Mouse (Mus musculus) cerebellum, postnatal 36 days (tissue): ENCODE data around the gene Prss34.

Experiments used
- DNase-seq, 2 experiments: peaks; one replicate each; pipeline ENCODE4 v3.0.0; 2021 to 2022; ENCODE audit warnings: mixed read lengths in 2 of 2

Gene Prss34

GRCm38 (mm10) chr17:25298094-25298493, at the start of gene Prss34:
TSS of gene Prss34 (plus strand) at chr17:25298394.
- no peak for DNase-seq

DNA sequence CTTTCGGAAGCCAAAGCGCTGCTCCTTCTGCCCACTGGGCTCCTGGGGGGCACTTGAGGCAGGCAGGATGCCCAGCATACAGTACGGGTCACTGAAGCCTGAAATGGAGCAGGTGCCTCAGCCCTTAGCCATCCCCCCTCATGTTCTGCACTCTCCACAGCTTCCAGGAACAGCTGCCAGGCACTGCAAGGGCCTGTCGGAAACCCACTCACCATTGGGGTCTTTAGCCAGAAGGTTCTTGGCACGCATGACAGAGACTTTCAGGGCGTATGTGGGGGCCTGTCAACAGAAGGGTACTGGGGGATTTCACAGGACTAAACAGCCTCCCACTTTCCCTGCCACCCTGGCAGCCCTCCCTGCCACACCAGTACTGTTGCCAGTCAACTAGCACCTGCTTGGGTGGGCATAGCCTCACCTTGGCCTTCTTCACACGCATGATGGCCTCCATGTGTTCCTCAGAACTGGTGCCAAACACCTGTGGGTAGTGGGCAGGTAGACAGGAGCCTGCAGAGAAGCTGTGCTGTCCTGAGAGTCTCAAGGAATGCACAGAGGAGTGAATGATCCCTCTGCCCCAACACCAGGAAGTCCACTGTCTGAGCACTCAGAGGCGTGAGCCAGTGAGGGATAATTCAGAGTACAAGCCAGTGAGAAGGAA, 47.9 kb upstream of the Prss34 start:
- DNase-seq: no peak

DNA sequence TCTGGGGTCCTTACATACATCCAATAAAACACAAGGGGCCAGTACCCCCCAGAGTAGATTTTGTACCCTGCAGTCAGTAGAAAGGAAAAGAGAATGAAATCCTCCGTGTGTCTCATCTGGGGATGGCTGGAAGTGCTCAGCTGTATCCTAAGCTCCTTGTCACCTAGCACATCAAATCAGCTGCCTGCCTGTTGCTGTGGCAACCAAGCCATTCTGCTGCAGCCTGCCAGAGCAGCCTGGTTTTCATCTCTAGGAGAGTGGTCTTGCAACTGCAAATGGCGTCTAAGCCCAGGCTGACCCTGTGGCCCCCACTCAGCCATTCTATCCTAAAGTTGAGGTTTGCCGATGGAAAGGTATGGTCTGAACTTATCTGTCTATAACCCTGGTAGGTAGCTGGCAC, 45.6 kb upstream of the Prss34 start:
- DNase-seq: no peak

DNA sequence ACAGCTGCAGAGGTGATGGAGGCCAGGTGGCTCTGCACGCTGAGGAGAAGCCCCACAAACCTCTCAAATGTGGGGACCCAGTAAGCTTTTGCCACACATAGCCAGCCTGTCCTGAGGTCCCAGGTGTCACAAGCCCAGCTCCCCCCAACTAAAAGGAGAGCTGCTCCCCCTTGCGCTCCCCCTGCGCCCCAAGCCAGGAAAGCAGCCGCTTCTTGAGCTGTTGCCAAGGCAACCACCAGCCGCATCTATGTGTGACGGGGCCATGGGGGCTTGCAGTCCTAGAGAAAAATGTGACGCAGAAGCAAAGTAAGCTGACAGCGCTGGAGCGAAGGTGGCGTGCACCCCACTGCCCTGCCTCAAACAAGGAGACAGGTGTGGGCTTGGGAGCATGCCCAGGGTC, 44.4 kb upstream of the Prss34 start:
- no peak for DNase-seq

DNA sequence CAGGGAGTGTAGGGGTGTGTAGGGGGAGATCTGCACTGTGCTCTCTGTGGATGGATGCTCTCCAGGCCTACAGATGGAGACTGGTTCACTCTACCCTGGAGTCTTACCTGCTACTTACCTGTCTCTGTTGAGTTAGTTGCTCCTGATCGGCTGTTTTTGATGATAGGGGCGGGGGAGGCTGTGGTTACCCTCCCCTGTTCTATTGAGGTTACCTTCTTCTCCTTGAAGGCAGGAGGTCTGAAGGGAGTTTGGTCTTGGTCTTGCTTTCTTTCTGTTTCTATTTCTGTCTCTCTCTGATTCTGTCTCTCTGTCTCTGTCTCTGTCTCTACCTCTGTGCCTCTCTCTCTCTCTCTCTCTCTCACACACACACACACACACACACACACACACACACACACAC, 43.1 kb upstream of the Prss34 start:
- no peak for DNase-seq

DNA sequence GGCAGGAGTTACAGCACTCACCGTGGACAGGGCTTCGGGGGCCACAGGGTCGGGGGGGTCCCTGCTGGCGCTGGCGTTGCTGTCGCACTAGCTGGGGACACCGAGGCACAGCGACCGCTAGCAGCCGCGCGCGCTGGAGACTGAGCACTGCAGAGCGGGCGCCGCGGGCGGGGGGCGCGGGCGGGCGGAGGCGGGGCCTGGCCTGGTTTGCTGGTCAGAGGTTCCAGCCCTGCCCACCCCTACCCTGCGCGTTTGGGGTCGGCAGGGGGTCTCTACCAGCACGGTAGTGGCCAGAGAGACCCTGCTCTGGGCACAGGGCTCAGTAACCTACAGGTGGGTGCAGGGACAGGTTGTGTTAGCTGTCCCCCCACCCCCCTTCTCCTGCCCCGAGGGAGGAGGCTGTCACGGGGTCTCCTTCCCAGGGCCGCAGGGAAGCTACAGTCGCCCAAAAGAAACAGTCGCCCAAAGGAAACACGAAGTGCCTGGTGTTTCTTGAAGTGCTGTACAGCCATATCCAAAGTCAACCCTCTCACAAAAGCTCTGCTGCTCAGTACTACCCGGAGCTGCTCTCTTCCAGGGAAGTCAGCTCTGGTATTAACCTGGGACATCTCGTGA, 41.9 kb upstream of the Prss34 start, which contains the start of gene Baiap3:
Baiap3 (minus strand) TSS at position 225 of the 615 bp plus-strand sequence.
- no peak for DNase-seq

DNA sequence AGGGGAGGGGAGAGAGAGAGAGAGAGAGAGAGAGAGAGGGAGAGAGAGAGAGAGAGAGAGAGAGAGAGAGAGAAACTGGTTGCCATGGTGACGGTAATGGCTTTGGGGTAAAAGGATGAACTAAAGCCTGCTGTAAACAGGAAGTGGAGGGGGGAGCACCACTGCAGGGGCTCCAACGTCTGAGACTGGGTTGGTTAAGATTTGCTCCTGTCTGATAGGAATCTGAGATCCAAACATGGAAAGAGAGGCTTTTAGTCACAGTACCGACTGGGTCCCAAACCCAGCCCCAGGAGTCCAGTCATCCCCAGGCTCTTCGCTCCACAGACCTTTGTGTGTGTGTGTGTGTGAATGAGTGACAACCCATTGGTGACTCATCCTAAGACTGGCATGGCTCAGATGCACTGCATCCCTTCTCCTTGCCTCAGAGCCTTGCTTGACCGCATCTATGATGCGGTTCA, 40.4 kb upstream of the Prss34 start:
- no peak for DNase-seq

DNA sequence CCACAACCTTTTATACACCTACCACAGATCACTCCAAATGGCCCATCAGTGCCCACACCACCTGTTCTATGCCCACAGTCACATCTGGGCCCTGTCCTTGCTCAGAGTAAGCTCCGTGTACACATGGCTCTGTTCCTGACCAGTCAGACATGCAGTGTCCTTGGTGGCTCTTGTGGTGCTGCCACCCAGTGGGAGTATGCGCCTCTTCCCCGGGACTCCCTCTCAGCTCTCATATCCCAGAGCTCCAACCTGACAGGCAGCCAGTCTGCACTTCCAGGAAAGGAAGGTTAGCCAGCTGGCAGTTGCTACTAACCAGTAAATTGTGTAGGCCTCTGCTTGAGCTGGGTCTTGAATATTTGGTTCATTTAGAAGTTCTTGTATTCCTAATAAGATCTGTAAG, 33.7 kb upstream of the Prss34 start:
- DNase-seq: peak; percentile 21 to 36

GRCm38 (mm10) chr17:25270795-25271335, 27.3 kb upstream of the Prss34 start:
- DNase-seq: no peak

- no peak for DNase-seq
Measured at GRCm38 (mm10) chr17:25272326-25272725, 25.9 kb upstream of the Prss34 start.

GRCm38 (mm10) chr17:25272951-25273705, 25.1 kb upstream of the Prss34 start:
- DNase-seq: peak in 1 of 2 experiments; percentile 83

DNA sequence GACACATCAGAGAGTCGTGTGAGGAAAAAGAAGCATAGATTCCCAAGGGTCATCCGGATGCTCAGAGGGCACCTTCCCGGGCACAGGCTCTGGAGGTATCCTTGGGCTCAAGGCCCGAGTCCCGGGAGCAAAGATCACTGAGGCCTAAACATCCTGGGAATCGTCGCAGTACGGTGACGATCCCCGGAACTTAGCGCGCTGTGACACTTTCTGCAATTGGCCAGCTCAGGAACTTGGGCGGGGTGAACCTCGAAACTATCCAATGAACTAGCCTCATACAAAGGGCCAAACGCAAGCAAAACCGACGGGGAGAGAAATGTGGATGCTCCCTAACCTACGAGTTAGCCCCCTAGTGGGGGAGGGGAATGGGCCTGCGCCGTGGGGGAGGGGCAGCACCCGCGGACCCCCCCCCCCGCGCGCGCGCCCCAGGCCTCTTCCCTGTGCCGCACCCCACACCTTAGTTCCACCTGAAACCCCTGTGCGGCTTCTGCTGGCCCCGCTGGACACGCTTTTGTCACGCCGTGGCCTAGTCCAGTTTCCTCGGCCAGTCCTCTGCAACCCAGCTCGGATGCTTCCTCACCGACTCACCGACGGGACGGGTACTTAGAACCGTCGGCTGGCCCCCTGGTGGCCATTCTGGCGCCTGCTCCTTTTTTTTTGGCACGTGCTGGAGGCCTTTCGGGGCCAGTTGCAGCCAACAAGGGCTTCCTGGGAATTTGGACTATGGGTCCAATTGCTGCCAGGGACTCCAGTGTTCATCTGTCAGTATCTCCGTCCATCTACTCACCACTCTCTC, 24.3 kb upstream of the Prss34 start:
- DNase-seq: peak; percentile 91 to 100

DNA sequence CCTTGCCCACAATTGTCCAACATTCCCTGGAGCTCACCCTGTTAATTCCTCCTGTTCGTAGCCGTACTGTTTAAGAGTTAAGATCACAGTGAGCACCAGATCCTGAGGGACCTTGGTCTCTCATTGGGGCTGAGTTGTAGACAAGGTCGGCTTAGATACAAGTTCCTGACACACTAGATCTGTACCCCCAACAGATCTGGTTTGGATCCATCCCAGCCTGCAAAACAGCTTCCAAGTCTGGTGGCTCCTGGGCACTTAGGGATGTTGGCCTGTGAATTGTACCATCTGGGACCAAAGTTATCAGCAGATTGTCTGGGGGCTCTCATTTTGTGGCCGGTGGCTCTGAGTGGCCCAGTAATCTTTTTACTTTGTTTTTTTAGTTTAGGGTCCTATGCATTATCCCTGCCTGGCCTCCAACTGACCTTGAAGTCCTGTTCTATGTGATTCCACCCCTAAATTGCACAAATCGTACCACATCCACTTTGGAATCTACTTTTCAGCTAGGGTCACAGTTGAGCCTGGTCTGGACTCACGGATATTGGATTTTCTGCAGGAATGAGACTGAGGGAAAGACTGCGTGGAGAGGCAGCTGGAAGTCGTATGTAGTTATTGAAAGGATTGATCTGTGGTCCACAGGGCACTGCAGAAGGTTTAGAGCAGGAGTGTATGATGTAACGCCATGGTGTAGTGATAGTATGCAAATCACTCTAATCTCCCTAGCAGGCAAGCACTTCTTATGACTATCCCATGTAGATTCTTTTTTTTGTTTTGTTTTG, 23.4 kb upstream of the Prss34 start, which contains the start of gene Ube2i:
Ube2i (minus strand) TSS at position 52 of the 776 bp plus-strand sequence.
- no peak for DNase-seq

DNA sequence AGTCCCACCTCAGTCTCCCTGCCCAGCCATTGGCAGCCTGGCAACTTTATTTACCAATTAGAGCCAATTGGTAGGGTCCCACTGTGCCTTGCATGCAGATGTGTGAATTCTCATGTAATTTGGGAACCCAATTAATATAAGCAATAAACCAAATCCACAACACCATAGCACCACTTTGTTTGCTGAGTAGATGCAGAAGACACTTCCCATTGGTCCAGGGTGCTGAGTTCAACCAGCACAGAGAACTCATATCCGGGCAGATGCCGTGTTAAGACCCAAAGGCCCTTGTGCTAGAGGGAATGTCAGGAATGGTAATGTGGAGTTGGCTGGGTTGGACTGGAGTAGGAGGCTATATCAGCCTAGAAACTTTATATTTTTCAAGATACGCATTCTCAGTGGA, 22.4 kb upstream of the Prss34 start:
- DNase-seq: no peak

GRCm38 (mm10) chr17:25282133-25282532, 16.1 kb upstream of the Prss34 start:
- DNase-seq: peak in 1 of 2 experiments; percentile 19

- peak; percentile 77 to 84 for DNase-seq
Measured at GRCm38 (mm10) chr17:25285033-25285432, 13.2 kb upstream of the Prss34 start.

GRCm38 (mm10) chr17:25288842-25289241, 9.4 kb upstream of the Prss34 start:
- DNase-seq: peak; percentile 33 to 35

DNA sequence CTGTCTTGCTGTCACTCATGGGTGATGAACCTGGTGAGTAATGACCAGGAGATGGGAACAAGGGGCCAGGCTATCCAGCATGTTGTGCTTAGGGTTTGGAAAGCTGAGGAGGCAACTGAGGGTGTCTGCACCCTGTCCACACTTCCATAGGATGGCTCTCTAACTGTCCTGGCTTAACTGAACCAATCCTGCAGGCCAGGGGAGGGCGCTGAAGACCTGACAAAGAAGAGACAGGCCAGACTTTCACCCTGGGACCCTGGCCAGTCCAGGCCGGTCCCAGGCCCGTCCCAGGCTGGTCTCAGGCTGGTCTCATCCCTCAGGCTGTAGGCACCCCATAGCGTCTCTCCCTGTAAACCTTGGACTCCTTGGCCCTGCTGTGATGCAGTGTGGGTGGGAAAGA, 7.8 kb upstream of the Prss34 start:
- DNase-seq: no peak

DNA sequence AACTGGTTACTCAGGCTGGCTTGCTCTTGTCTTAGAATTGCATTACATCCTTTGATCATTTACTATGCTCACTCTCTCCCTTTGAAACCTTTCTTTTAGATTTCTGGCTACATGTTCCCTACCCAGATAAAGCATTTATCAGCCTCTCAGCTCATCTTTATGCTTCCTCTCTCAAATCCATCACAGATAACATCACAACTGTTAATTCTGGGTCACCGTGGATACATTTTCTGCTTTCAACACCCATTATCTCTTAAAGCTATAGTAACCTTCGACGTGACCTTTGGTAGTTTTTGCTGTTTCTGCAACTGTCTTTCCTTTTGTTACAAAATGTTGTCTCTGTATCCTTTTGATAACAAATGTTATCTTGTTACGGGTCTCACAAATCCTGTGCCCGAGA, 4.7 kb upstream of the Prss34 start:
- no peak for DNase-seq

DNA sequence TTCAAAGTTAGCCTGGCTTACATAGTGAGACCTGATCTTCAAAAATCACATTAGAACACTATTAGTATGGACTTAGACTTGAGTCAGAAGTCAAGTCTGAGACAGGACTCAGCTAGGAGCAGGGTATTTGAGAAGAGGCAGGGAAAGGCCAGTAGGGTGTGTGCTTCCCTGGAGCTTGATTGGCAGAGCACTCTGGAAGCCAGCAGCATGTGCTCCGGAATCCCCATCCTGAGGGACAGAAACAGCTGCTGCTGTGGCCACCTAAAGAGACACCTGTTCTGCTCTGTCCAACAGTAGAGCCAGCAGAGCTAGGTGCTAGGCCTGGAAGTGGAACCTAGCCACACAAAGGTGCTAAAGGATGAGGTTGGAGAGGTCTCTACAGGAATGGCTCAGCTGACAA, 4.1 kb upstream of the Prss34 start:
- DNase-seq: no peak

DNA sequence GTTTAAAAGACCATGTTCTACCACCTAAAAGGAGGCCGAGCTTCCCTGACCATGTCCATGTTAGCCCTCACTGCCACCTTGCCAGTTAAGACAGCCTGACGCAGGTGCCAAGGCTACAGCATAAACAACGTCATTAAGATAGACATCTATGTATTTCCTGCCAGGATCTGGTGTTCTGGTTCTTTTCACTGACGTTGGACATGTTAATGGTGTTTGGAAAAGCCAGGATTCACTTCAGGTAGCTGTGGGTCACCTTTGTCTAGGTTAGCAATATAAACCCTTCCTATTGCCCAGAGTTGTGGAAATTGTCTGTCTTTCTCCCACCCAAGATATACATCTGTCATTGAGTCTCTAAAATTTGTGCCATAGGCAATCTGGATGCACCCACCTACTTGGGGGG, 10.2 kb downstream of the Prss34 start, which contains the start of gene Prss28:
Prss28 (plus strand) TSS at position 301 of the 400 bp plus-strand sequence.
- DNase-seq: no peak

- DNase-seq: no peak
Measured at GRCm38 (mm10) chr17:25318354-25318753, 20.2 kb downstream of the Prss34 start, which contains the start of gene Prss29. TSS of gene Prss29 (plus strand) at chr17:25318654.
